Mouse (Mus musculus) spleen, adult 2 months (tissue): ENCODE measurements around the gene Tbkbp1. TPM values are rescaled to one million over a fixed set of nuclear protein-coding genes. Genes with fewer than 3 reads are reported as not detected.

Experiments used
- DNase-seq, 2 experiments: peaks; one replicate each; pipeline versions ENCODE4 v3.0.0 to v3.0.0-alpha.2; 2012 to 2021; ENCODE audit warnings: low spot score in 2 of 2, low read depth in 1 of 2
- H3K27ac ChIP-seq: fragments of 200-500 bp; 2 replicates; pipeline ENCODE4 v1.5.1; 2012; ENCODE audit warnings: low read length, inconsistent platforms; ENCODE audit not compliant: insufficient read depth
- H3K27me3 ChIP-seq: fragments of 200-500 bp; 2 replicates; pipeline ENCODE4 v1.6.1; 2012; ENCODE audit warnings: mild to moderate bottlenecking, moderate library complexity, low read length, inconsistent platforms; ENCODE audit not compliant: control insufficient read depth, insufficient read depth
- H3K36me3 ChIP-seq: fragments of 200-500 bp; 2 replicates; pipeline ENCODE4 v1.6.1; 2012; ENCODE audit warnings: mild to moderate bottlenecking, low read length, inconsistent platforms; ENCODE audit not compliant: control insufficient read depth, insufficient read depth
- H3K4me1 ChIP-seq: fragments of 200-500 bp; 2 replicates; pipeline ENCODE4 v1.6.1; 2011; ENCODE audit warnings: inconsistent platforms; ENCODE audit not compliant: control insufficient read depth, insufficient read depth, insufficient read length
- H3K4me3 ChIP-seq: fragments of 200-500 bp; 2 replicates; pipeline ENCODE4 v1.5.1; 2011; ENCODE audit warnings: mild to moderate bottlenecking, inconsistent platforms; ENCODE audit not compliant: insufficient read depth, insufficient read length; ENCODE audit errors: extremely low read depth
- CTCF ChIP-seq: fragments of 200-500 bp; IDR thresholded peaks from 2 replicates; pipeline ENCODE4 v1.5.1; 2011; ENCODE audit warnings: mild to moderate bottlenecking, inconsistent platforms; ENCODE audit not compliant: insufficient read depth, insufficient read length, insufficient replicate concordance; ENCODE audit errors: extremely low read depth
- POLR2A ChIP-seq: fragments of 200-500 bp; IDR thresholded peaks from 2 replicates; pipeline ENCODE4 v1.6.1; 2011; ENCODE audit warnings: low read depth, low read length, inconsistent platforms
- WGBS: fragments of 180-500 bp; shearing (Covaris S2); methylation state at CpG from one replicate; pipeline ENCODE4 v1.1.7; 2018; 5-methylcytosine and 5-hydroxymethylcytosine counted together
- polyA plus RNA-seq: library from polyadenylated mRNA; depleted of rRNA; stranded (reverse); fragments of >200 nt; gene quantifications from 2 replicates; pipeline ENCODE4 v1.2.3, GENCODE M21; 2012

The Tbkbp1 gene
- polyA plus RNA-seq, 1 experiment = 16.3 TPM

DNA sequence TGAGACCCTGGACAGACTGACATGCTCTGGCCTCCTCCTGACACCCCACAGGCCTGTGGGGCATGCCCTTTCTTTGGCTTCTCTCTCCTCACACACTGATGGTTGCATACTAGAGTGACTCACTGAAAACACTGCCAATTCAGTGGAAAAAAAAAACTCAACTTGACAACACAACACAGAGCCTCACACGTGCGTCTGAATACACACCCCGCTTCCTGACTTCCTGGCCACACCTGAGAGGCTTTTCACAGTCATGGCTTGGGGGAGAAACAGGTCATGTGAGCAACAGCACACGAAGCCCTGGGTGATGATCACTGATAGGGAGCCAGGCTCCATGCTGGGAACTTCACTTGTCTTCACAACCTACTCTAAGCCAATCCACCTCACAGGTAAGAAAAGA lies 10.5 kb downstream of the Tbkbp1 start:
- WGBS = 25% methylated on average over 4 of the region's 4 CpGs
- H3K27me3 ChIP-seq = no peaks in the 10 kb centered on the region
- TF ChIP-seq CTCF (no peak), POLR2A (no peak)
- peak overlapping the region; percentile 96 for H3K27ac ChIP-seq
- peaks cover 43% of the 10 kb centered on the region for H3K4me1 ChIP-seq
- H3K4me3 ChIP-seq = no peak overlapping the region
- H3K36me3 ChIP-seq = no peaks in the 10 kb centered on the region
- peak in 1 of 2 experiments; percentile 67 for DNase-seq

DNA sequence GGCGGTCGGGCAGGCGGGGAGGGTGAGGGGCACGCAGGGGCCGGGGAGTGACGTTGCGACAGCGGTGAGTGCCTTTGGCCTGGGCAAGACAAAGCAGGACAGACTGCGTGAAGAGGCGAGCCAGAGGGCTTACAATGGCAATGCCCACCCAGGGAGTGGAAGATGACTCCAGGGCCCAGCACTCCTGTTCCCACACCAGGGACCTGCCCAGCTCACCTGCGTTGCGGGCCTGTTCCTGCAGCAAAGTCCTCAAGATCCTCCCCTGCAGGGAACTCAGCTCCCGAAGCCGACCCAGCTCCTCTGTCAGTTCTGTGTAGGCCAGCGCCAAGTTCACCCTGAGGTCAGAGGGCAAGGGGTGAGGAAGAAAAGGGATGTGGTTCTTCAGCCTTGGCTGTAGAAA lies 12.0 kb downstream of the Tbkbp1 start:
- WGBS = 93% methylated on average over 15 of the region's 15 CpGs
- DNase-seq = no peak
- no peak overlapping the region for H3K4me3 ChIP-seq

DNA sequence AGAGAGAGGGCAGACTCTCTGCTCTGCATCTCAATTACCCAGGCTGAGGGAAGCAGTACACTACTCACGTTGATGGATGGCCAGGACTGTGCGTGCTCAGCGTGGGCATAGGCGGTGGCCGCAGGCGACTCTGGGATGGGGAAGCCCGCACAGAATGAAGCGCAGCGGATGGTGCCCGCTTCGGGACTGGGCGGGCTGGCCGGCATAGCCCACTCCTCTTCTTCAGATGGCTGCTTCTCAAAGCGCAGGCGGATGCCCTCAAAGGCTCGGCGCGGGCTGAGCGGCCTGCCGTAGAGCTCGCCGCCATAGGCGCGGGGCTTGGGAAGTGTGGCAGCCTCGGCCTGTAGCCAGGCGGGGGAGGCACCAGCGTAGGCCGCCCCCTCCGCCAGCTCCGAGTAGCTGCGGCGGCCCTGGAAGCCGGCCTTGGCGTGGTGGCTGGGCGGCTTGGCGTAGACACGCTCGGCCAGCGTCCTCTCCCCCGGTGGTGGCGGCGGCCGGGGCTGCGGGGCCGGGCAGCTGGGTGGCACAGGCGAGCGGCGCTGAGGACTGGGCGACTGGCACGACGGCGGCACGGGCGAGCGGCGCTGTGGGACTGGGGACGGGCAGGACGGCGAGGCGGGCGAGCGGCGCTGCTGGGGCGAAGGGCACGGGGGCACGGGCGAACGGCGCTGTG lies 12.6 kb downstream of the Tbkbp1 start:
- DNase-seq = no peak
- Histone ChIP-seq H3K36me3 (no peaks in the 10 kb centered on the region), H3K27me3 (no peaks in the 10 kb centered on the region), H3K27ac (no peak overlapping the region), H3K4me3 (no peak overlapping the region), H3K4me1 (peaks cover 43% of the 10 kb centered on the region)
- WGBS = 96% methylated on average over 69 of the region's 69 CpGs
- no peak for TF ChIP-seq CTCF
- TF ChIP-seq POLR2A = no peak

More for the DNA sequence above, 12.0 kb downstream of the Tbkbp1 start:
- H3K4me1 ChIP-seq = peaks cover 42% of the 10 kb centered on the region
- H3K27me3 ChIP-seq = no peaks in the 10 kb centered on the region
- H3K27ac ChIP-seq = no peak overlapping the region
- TF ChIP-seq CTCF (no peak), POLR2A (no peak)
- no peaks in the 10 kb centered on the region for H3K36me3 ChIP-seq

DNA sequence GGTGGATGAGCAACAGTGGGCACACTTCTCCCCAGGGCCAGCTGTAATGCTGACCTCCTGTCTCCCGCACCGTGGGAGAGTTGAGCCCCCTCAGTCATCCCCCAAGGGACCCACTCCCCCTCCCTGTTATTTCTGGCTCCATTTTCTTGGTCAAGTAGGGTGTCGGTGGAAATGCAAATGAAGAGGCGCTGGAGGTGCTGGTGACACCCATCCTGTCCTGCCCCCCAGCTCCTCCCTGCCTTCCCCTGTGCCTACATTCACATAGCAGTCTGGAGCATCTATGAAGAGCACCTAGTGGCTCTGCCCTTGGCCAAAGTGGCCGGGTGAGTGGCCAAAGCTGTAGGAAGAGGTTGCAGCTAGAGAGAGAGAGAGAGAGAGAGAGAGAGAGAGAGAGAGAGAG lies 18.0 kb downstream of the Tbkbp1 start:
- H3K36me3 ChIP-seq = no peaks in the 10 kb centered on the region
- H3K27me3 ChIP-seq = no peaks in the 10 kb centered on the region
- peak overlapping the region; percentile 54 for H3K27ac ChIP-seq
- WGBS = 44% methylated on average over 5 of the region's 5 CpGs
- DNase-seq = peak in 1 of 2 experiments; percentile 43
- no peak overlapping the region for H3K4me3 ChIP-seq
- TF ChIP-seq POLR2A (0 out of 2 replicates have a peak, but pooled peaks have one; percentile 9), CTCF (no peak)
- H3K4me1 ChIP-seq = peaks cover 22% of the 10 kb centered on the region; the same call in 1 of the 2 replicates

DNA sequence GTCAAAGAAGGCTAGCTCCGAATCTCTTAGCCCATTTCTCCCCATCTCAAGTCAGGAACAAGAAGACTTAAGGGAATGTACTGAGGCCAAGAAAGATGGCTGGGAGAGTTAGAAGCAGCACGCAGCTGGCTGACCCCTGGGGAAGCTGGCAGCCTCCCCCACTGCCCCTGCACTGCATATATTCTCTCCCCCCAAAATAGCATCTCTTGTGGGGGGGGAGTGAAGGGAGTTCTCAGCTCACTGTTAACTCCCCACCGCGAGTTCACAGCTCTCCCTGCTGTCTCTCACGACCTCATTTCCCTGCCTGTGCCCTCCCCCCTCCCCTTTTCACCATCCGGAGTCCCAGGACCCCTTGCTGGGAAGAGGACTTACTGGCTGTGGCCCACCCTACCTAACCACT lies 19.1 kb downstream of the Tbkbp1 start:
- no peak for TF ChIP-seq POLR2A
- TF ChIP-seq CTCF = no peak
- H3K27ac ChIP-seq = peak overlapping the region; percentile 31; the same call in 1 of the 2 replicates
- no peaks in the 10 kb centered on the region for H3K36me3 ChIP-seq
- DNase-seq = no peak
- 65% methylated on average over 6 of the region's 6 CpGs for WGBS
- no peaks in the 10 kb centered on the region for H3K27me3 ChIP-seq
- H3K4me3 ChIP-seq = no peak overlapping the region
- peaks cover 22% of the 10 kb centered on the region; the same call in 1 of the 2 replicates for H3K4me1 ChIP-seq

DNA sequence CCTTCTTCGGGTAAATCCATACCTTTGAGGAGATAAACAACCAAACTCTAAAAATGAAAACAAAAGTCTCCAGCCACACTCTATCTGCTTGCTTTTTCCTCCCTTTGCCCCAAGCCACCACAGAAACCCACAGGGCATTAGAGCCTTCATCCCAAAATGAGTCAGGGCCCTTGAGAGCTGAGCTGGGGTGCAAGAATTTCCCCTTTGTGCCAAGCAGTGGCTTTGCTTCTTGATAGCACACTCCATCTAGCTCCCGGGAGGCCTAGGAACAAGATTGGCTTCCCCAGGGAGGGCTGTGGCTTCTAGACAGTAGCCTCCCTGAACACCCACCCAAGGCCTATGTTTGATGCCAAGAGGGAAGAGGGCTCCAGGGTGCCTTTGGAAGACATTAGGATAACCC lies 19.6 kb downstream of the Tbkbp1 start:
- no peak overlapping the region for H3K4me3 ChIP-seq
- H3K36me3 ChIP-seq = no peaks in the 10 kb centered on the region
- 54% methylated on average over 2 of the region's 2 CpGs for WGBS
- H3K4me1 ChIP-seq = peaks cover 22% of the 10 kb centered on the region; the same call in 1 of the 2 replicates
- DNase-seq = no peak
- H3K27me3 ChIP-seq = no peaks in the 10 kb centered on the region
- TF ChIP-seq POLR2A = no peak
- TF ChIP-seq CTCF = no peak
- H3K27ac ChIP-seq = no peak overlapping the region; the same call in 1 of the 2 replicates

DNA sequence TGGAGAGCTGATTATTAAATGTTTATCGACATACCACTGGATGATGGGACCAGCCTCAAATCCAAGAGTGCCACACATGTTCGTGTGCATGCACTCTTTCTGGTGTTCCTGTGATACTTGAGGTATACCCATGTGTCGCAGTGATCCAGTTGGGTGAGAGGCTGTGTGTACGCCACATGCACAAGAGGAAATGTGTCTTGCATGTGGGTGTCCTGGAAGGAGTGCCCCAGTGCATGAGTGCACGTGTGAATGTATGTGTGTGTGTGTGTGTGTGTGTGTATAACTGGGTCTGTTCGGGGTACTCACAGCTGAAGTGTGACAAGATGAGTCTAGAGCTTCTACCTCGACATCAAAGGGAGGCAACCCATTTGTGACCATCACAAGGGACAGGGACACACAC lies 21.0 kb downstream of the Tbkbp1 start:
- 65% methylated on average over 7 of the region's 7 CpGs for WGBS
- Histone ChIP-seq H3K27ac (no peak overlapping the region), H3K27me3 (no peaks in the 10 kb centered on the region), H3K4me3 (no peak overlapping the region), H3K36me3 (no peaks in the 10 kb centered on the region), H3K4me1 (peaks cover 22% of the 10 kb centered on the region; the same call in 1 of the 2 replicates)
- no peak for TF ChIP-seq POLR2A
- TF ChIP-seq CTCF = no peak
- DNase-seq = no peak
